Mouse (Mus musculus): ENCODE measurements around the gene Mt4.

DNA sequence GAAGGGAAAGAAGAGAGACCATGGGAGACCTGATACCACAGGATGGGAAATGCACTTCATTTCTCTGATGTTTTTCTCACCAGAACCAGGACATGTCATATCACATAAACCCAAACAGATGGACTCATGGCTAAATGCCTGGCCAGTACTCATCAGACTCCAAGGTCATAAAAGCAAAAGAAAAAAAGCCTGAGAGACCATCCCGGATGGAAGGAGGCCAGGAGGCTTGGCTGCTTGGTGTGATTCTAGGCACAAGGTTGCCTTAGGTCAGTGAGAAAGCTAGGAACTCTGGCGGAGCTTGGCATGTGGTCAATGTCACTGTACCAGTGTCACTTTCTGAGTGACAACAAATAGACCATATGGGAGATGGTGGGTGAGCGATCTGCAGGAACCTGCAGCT is 29.1 kb upstream of the Mt4 start:
- TF ChIP-seq CTCF (IDR thresholded peaks at IDR 0.05; ENCODE audit: extremely low read depth, insufficient read depth, insufficient read length, insufficient replicate concordance) (no peak), POLR2A (IDR thresholded peaks at IDR 0.05; ENCODE audit: low read depth, low read length) (no peak)
